Mouse (Mus musculus): Measurements from ENCODE around the gene Gm4779. TPM values are rescaled to one million over a fixed set of nuclear protein-coding genes. Genes with fewer than 3 reads are reported as not detected.

The Gm4779 gene
- polyA plus RNA-seq, 1 experiment from 2014 or later: not detected

- Histone ChIP-seq H3K9me3 (ENCODE audit: control insufficient read depth, low read length) (no peaks in the 10 kb centered on the region), H3K4me1 (ENCODE audit: control insufficient read depth, insufficient read depth, low read depth, low read length) (no peaks in the 10 kb centered on the region), H3K36me3 (ENCODE audit: control insufficient read depth, insufficient read depth, low read length) (no peaks in the 10 kb centered on the region), H3K4me3 (ENCODE audit: low read length) (no peak overlapping the region), H3K27me3 (replicated peaks; ENCODE audit: control insufficient read depth, insufficient read depth, low read length) (no peaks in the 10 kb centered on the region), H3K9ac (ENCODE audit: low read depth, low read length) (no peak overlapping the region), H3K4me2 (ENCODE audit: low read length) (no peak overlapping the region), H3K27ac (ENCODE audit: low read depth, low read length) (no peak overlapping the region)
- no peak for ATAC-seq
- 81% methylated on average over 4 of the region's 4 CpGs for WGBS
Observed at GRCm38 (mm10) chrX:101765111-101765510, 29.1 kb downstream of the Gm4779 start.

- no peaks in the 10 kb centered on the region for H3K4me1 ChIP-seq (ENCODE audit: control insufficient read depth, insufficient read depth, low read depth, low read length)
- no peaks in the 10 kb centered on the region for H3K36me3 ChIP-seq (ENCODE audit: control insufficient read depth, insufficient read depth, low read length)
- H3K4me2 ChIP-seq (ENCODE audit: low read length): no peak overlapping the region
- no peak for ATAC-seq
- no peak overlapping the region for H3K9ac ChIP-seq (ENCODE audit: low read depth, low read length)
- H3K27ac ChIP-seq (ENCODE audit: low read depth, low read length): no peak overlapping the region
- 79% methylated on average over 5 of the region's 5 CpGs for WGBS
- no peaks in the 10 kb centered on the region for H3K9me3 ChIP-seq (ENCODE audit: control insufficient read depth, low read length)
- no peaks in the 10 kb centered on the region for H3K27me3 ChIP-seq (replicated peaks; ENCODE audit: control insufficient read depth, insufficient read depth, low read length)
- no peak overlapping the region for H3K4me3 ChIP-seq (ENCODE audit: low read length)
Observed at GRCm38 (mm10) chrX:101764621-101765020, 29.6 kb downstream of the Gm4779 start.

- no peaks in the 10 kb centered on the region for H3K27me3 ChIP-seq (replicated peaks; ENCODE audit: control insufficient read depth, insufficient read depth, low read length)
- H3K4me1 ChIP-seq (ENCODE audit: control insufficient read depth, insufficient read depth, low read depth, low read length): no peaks in the 10 kb centered on the region
- no peak overlapping the region for H3K9ac ChIP-seq (ENCODE audit: low read depth, low read length)
- no peak for ATAC-seq
- H3K4me3 ChIP-seq (ENCODE audit: low read length): no peak overlapping the region
- no peaks in the 10 kb centered on the region for H3K36me3 ChIP-seq (ENCODE audit: control insufficient read depth, insufficient read depth, low read length)
- 70% methylated on average over 5 of the region's 5 CpGs for WGBS
- H3K4me2 ChIP-seq (ENCODE audit: low read length): no peak overlapping the region
- H3K27ac ChIP-seq (ENCODE audit: low read depth, low read length): no peak overlapping the region
- no peaks in the 10 kb centered on the region; the same call in 1 of the 2 replicates for H3K9me3 ChIP-seq (ENCODE audit: control insufficient read depth, low read length)
Observed at GRCm38 (mm10) chrX:101754478-101754877, 39.7 kb downstream of the Gm4779 start.

- Histone ChIP-seq H3K9ac (ENCODE audit: low read depth, low read length) (no peak overlapping the region), H3K4me3 (ENCODE audit: low read length) (no peak overlapping the region), H3K36me3 (ENCODE audit: control insufficient read depth, insufficient read depth, low read length) (no peaks in the 10 kb centered on the region), H3K4me2 (ENCODE audit: low read length) (no peak overlapping the region), H3K27me3 (replicated peaks; ENCODE audit: control insufficient read depth, insufficient read depth, low read length) (no peaks in the 10 kb centered on the region; the same call in 1 of the 2 replicates), H3K4me1 (ENCODE audit: control insufficient read depth, insufficient read depth, low read depth, low read length) (no peaks in the 10 kb centered on the region), H3K27ac (ENCODE audit: low read depth, low read length) (no peak overlapping the region), H3K9me3 (ENCODE audit: control insufficient read depth, low read length) (no peaks in the 10 kb centered on the region; the same call in 1 of the 2 replicates)
- no peak for ATAC-seq
- 44% methylated on average over 4 of the region's 4 CpGs for WGBS
Observed at GRCm38 (mm10) chrX:101750144-101750543, 44.1 kb downstream of the Gm4779 start.

GRCm38 (mm10) chrX:101741064-101741433, 53.2 kb downstream of the Gm4779 start:
- Histone ChIP-seq H3K36me3 (ENCODE audit: control insufficient read depth, insufficient read depth, low read length) (no peaks in the 10 kb centered on the region), H3K4me2 (ENCODE audit: low read length) (no peak overlapping the region), H3K4me1 (ENCODE audit: control insufficient read depth, insufficient read depth, low read depth, low read length) (no peaks in the 10 kb centered on the region), H3K4me3 (ENCODE audit: low read length) (no peak overlapping the region), H3K9ac (ENCODE audit: low read depth, low read length) (no peak overlapping the region), H3K27me3 (replicated peaks; ENCODE audit: control insufficient read depth, insufficient read depth, low read length) (no peaks in the 10 kb centered on the region; the same call in none of the 2 replicates), H3K9me3 (ENCODE audit: control insufficient read depth, low read length) (no peaks in the 10 kb centered on the region), H3K27ac (ENCODE audit: low read depth, low read length) (no peak overlapping the region)
- WGBS: 78% methylated on average over 2 of the region's 2 CpGs
- peak; percentile 44; the same call in 1 of the 2 replicates for ATAC-seq

- Histone ChIP-seq H3K9ac (ENCODE audit: low read depth, low read length) (no peak overlapping the region), H3K27me3 (replicated peaks; ENCODE audit: control insufficient read depth, insufficient read depth, low read length) (no peaks in the 10 kb centered on the region; the same call in none of the 2 replicates), H3K27ac (ENCODE audit: low read depth, low read length) (no peak overlapping the region), H3K9me3 (ENCODE audit: control insufficient read depth, low read length) (no peaks in the 10 kb centered on the region), H3K4me1 (ENCODE audit: control insufficient read depth, insufficient read depth, low read depth, low read length) (no peaks in the 10 kb centered on the region), H3K4me2 (ENCODE audit: low read length) (no peak overlapping the region), H3K4me3 (ENCODE audit: low read length) (no peak overlapping the region), H3K36me3 (ENCODE audit: control insufficient read depth, insufficient read depth, low read length) (no peaks in the 10 kb centered on the region)
- ATAC-seq: peak; percentile 95
- 40% methylated on average over 6 of the region's 6 CpGs for WGBS
Observed at GRCm38 (mm10) chrX:101740335-101741063, 53.7 kb downstream of the Gm4779 start.

Other genes starting within 250 kb of the Gm4779 start
- gene Ogt, start 154.4 kb downstream of the Gm4779 start, polyA plus RNA-seq (2015; fragmentation: Nextera tagmentation; extraction: Ambion mirVana): 157 and 186 TPM in 2 replicates
- gene Cxcr3, start 60.2 kb downstream of the Gm4779 start, polyA plus RNA-seq (2015; fragmentation: Nextera tagmentation; extraction: Ambion mirVana): 0.09 and 0.37 TPM in 2 replicates
- gene 8030474K03Rik, start 233 bp upstream of the Gm4779 start, polyA plus RNA-seq (2015; fragmentation: Nextera tagmentation; extraction: Ambion mirVana): 0.11 TPM in 1 of 2 replicates, not detected in the other
- 7.6 and 8.2 TPM in 2 replicates for gene Nhsl2, start 55.0 kb upstream of the Gm4779 start, polyA plus RNA-seq (2015; fragmentation: Nextera tagmentation; extraction: Ambion mirVana)

Measured in hindbrain, embryonic 16.5 days (tissue).